Mouse (Mus musculus) CH12.LX (cell line): Measurements from ENCODE around the gene Dab1.

Experiments used
- CHD1 ChIP-seq: IDR thresholded peaks from 2 replicates; pipeline ENCODE4 v1.6.1; 2012; ENCODE audit warnings: low read depth, low read length, improper control_type of control experiment, inconsistent platforms
- CHD2 ChIP-seq: IDR thresholded peaks from 2 replicates; pipeline ENCODE4 v1.6.1; 2011; ENCODE audit warnings: low read length, improper control_type of control experiment
- CTCF ChIP-seq, 2 experiments: IDR thresholded peaks in 1 of 2; conservative IDR thresholded peaks in 1 of 2; 2 replicates each; pipeline ENCODE4 v1.5.1; 2011 to 2012; ENCODE audit warnings: low read depth in 2 of 2, low read length in 2 of 2, improper control_type of control experiment in 1 of 2, inconsistent platforms in 1 of 2, mild to moderate bottlenecking in 1 of 2, moderate library complexity in 1 of 2
- EP300 ChIP-seq: IDR thresholded peaks from 2 replicates; pipeline ENCODE4 v1.6.1; 2011; ENCODE audit warnings: low read length, improper control_type of control experiment
- HCFC1 ChIP-seq: IDR thresholded peaks from 2 replicates; pipeline ENCODE4 v1.6.1; 2012; ENCODE audit warnings: low read depth, mild to moderate bottlenecking, inconsistent platforms, low read length, improper control_type of control experiment
- IRF4 ChIP-seq: IDR thresholded peaks from 2 replicates; pipeline ENCODE4 v1.6.1; 2014; ENCODE audit warnings: low read depth, mild to moderate bottlenecking, inconsistent platforms, low read length, improper control_type of control experiment
- MAFK ChIP-seq: IDR thresholded peaks from 2 replicates; pipeline ENCODE4 v1.6.1; 2011; ENCODE audit warnings: low read length, improper control_type of control experiment; ENCODE audit not compliant: insufficient replicate concordance
- MAX ChIP-seq: IDR thresholded peaks from 2 replicates; pipeline ENCODE4 v1.6.1; 2011; ENCODE audit warnings: low read length, improper control_type of control experiment
- POLR2A ChIP-seq: IDR thresholded peaks from 2 replicates; pipeline ENCODE4 v1.6.1; 2011; ENCODE audit warnings: low read depth, mild to moderate bottlenecking, improper control_type of control experiment, low read length
- POLR2AphosphoS2 ChIP-seq: IDR thresholded peaks from 2 replicates; pipeline ENCODE4 v1.6.1; 2011; ENCODE audit warnings: low read depth, low read length, improper control_type of control experiment
- USF2 ChIP-seq: conservative IDR thresholded peaks from 2 replicates; pipeline ENCODE4 v1.6.1; 2011; ENCODE audit warnings: low read depth, low read length, improper control_type of control experiment
- ZC3H11A ChIP-seq: IDR thresholded peaks from 2 replicates; pipeline ENCODE4 v1.6.1; 2012; ENCODE audit warnings: low read depth, mild to moderate bottlenecking, inconsistent platforms, low read length, improper control_type of control experiment

- TF ChIP-seq EP300 (no peak), CTCF (conservative IDR thresholded peaks at IDR 0.05 in 1 of 2, IDR thresholded peaks at IDR 0.05 in 1 of 2; ENCODE audit: low read depth in 2 of 2, low read length in 2 of 2) (no peak), POLR2A (no peak), ZC3H11A (no peak), CHD2 (no peak), HCFC1 (no peak), MAX (no peak), USF2 (no peak), MAFK (no peak), IRF4 (no peak), CHD1 (no peak), POLR2AphosphoS2 (no peak)
Measured at GRCm38 (mm10) chr4:104120108-104120507, 500.9 kb downstream of the Dab1 start.
